Mouse (Mus musculus) lung, postnatal 0 days (tissue): Measurements from ENCODE around the gene Celsr1.

Source experiments
- CTCF ChIP-seq: IDR thresholded peaks from 2 replicates; pipeline ENCODE4 v1.5.1; 2016; ENCODE audit warnings: antibody characterized with exemption, mild to moderate bottlenecking
- EP300 ChIP-seq: IDR thresholded peaks from 2 replicates; pipeline ENCODE4 v1.6.1; 2016; ENCODE audit warnings: antibody characterized with exemption, mild to moderate bottlenecking, control low read depth

DNA sequence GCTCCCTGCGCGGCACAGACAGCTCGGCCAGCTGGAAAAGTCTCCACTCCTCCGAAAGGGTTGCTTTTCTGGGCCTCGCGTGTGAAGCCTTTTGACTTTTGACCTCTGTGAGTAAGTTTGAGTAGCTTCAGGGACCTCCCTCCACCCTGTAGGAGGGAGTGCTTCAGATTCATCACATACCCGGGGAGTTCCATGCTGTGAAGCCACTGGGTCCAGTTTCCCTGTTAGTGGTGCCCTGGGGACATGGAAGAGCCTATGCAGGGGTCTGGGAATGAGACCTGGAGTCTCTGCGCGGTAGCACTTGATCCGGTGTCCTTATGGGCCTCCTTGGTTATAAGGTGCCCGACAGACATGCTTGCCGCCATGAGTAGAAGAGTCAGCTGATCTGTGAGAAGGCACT, 48.1 kb upstream of the Celsr1 start:
- TF ChIP-seq CTCF, result no peak
- TF ChIP-seq EP300, result no peak
